Mouse (Mus musculus): Measurements from ENCODE around the gene Fhl1.

- no peak for TF ChIP-seq CTCF (IDR thresholded peaks at IDR 0.05; ENCODE audit: borderline replicate concordance, insufficient read depth, low read length)
- TF ChIP-seq POLR2A (IDR thresholded peaks at IDR 0.05; ENCODE audit: low read depth, low read length), result no peak
These were observed 2.8 kb downstream of the Fhl1 start for GRCm38 (mm10) chrX:56734436-56734835.

Data from embryonic fibroblast, embryonic 13.5 days (primary cell).